Mouse (Mus musculus) adrenal gland (tissue): ENCODE measurements around the gene Ptprk.

Experiments used
- intact Hi-C: fragments of 180-260 bp; cut with DNase I; formaldehyde crosslinking; loops from one replicate; pipeline ENCODE4 v1.15.1; 2025

The Ptprk gene

GRCm38 (mm10) chr10:28184675-28185074 lies 110.1 kb downstream of the Ptprk start:
- intact Hi-C loops, result no loop called here

- intact Hi-C loops, result no loop called here
Observed at GRCm38 (mm10) chr10:28185326-28185725, 110.7 kb downstream of the Ptprk start.

- intact Hi-C loops, result no loop called here
Observed at GRCm38 (mm10) chr10:28186018-28186800, 111.6 kb downstream of the Ptprk start.

GRCm38 (mm10) chr10:28191440-28191839 lies 116.8 kb downstream of the Ptprk start:
- intact Hi-C loops, result no loop called here

GRCm38 (mm10) chr10:28193630-28194029 lies 119.0 kb downstream of the Ptprk start:
- intact Hi-C loops, result no loop called here

- intact Hi-C loops, result no loop called here
Observed at GRCm38 (mm10) chr10:28200609-28201008, 126.0 kb downstream of the Ptprk start.

- intact Hi-C loops, result no loop called here
Observed at GRCm38 (mm10) chr10:28209394-28209793, 134.8 kb downstream of the Ptprk start.

- intact Hi-C loops, result no loop called here
Observed at GRCm38 (mm10) chr10:28212083-28212482, 137.5 kb downstream of the Ptprk start.

- intact Hi-C loops, result no loop called here
Observed at GRCm38 (mm10) chr10:28215153-28215552, 140.5 kb downstream of the Ptprk start.

GRCm38 (mm10) chr10:28223602-28224001 lies 149.0 kb downstream of the Ptprk start:
- intact Hi-C loops, result no loop called here

GRCm38 (mm10) chr10:28224376-28224775 lies 149.8 kb downstream of the Ptprk start:
- intact Hi-C loops, result no loop called here

- intact Hi-C loops, result no loop called here
Observed at GRCm38 (mm10) chr10:28225536-28226075, 151.0 kb downstream of the Ptprk start.

- intact Hi-C loops, result no loop called here
Observed at GRCm38 (mm10) chr10:28227732-28228131, 153.1 kb downstream of the Ptprk start.

- intact Hi-C loops, result no loop called here
Observed at GRCm38 (mm10) chr10:28228208-28228607, 153.6 kb downstream of the Ptprk start.

GRCm38 (mm10) chr10:28232273-28233167 lies 157.9 kb downstream of the Ptprk start:
- intact Hi-C loops, result no loop called here

GRCm38 (mm10) chr10:28249047-28249446 lies 174.4 kb downstream of the Ptprk start:
- intact Hi-C loops, result no loop called here

- intact Hi-C loops, result no loop called here
Observed at GRCm38 (mm10) chr10:28251385-28251784, 176.8 kb downstream of the Ptprk start.

GRCm38 (mm10) chr10:28260651-28261050 lies 186.0 kb downstream of the Ptprk start:
- intact Hi-C loops, result no loop called here

- intact Hi-C loops, result no loop called here
Observed at GRCm38 (mm10) chr10:28262159-28262558, 187.5 kb downstream of the Ptprk start.

GRCm38 (mm10) chr10:28263546-28263945 lies 188.9 kb downstream of the Ptprk start:
- intact Hi-C loops, result no loop called here

- intact Hi-C loops, result no loop called here
Observed at GRCm38 (mm10) chr10:28270273-28270672, 195.7 kb downstream of the Ptprk start.
